Mouse (Mus musculus) stomach, embryonic 14.5 days (tissue): ENCODE measurements around the gene Srrt. TPM values are rescaled to one million over a fixed set of nuclear protein-coding genes. Genes with fewer than 3 reads are reported as not detected.

Source experiments
- ATAC-seq: fragments of 200-750 bp; cut with Nextera tagmentation; 2 replicates; pipeline ENCODE4 v1.8.0; 2017; ENCODE audit warnings: low read depth, moderate TSS enrichment; ENCODE audit not compliant: insufficient number of reproducible peaks, insufficient read depth, low FRiP score
- H3K27ac ChIP-seq: fragments of 300-500 bp; sonication (generic); 2 replicates; pipeline ENCODE4 v1.5.1; 2014; ENCODE audit warnings: mild to moderate bottlenecking, low read length, moderate library complexity, mixed read lengths
- H3K27me3 ChIP-seq: fragments of 300-500 bp; sonication (generic); 2 replicates; pipeline ENCODE4 v1.6.1; 2014; ENCODE audit warnings: low read length, control low read depth, mixed read lengths; ENCODE audit not compliant: control insufficient read depth, insufficient read depth
- H3K36me3 ChIP-seq: fragments of 300-500 bp; sonication (generic); 2 replicates; pipeline ENCODE4 v1.6.1; 2014; ENCODE audit warnings: mild to moderate bottlenecking, control low read depth, low read length, moderate library complexity, mixed read lengths; ENCODE audit not compliant: control insufficient read depth, insufficient read depth
- H3K4me1 ChIP-seq: fragments of 300-500 bp; sonication (generic); 2 replicates; pipeline ENCODE4 v1.6.1; 2014; ENCODE audit warnings: low read length, control low read depth, mixed read lengths; ENCODE audit not compliant: control insufficient read depth, insufficient read depth
- H3K4me2 ChIP-seq: fragments of 300-500 bp; sonication (generic); replicated peaks from 2 replicates; pipeline ENCODE4 v1.6.1; 2014; ENCODE audit warnings: low read depth, low read length, control low read depth
- H3K4me3 ChIP-seq: fragments of 300-500 bp; sonication (generic); 2 replicates; pipeline ENCODE4 v1.5.1; 2014; ENCODE audit warnings: low read depth, low read length, control low read depth
- H3K9ac ChIP-seq: fragments of 300-500 bp; sonication (generic); replicated peaks from 2 replicates; pipeline ENCODE4 v1.6.1; 2014; ENCODE audit warnings: low read depth, mild to moderate bottlenecking, control low read depth, low read length, moderate library complexity, mixed read lengths
- H3K9me3 ChIP-seq: fragments of 300-500 bp; sonication (generic); 2 replicates; pipeline ENCODE4 v1.6.1; 2016; ENCODE audit warnings: low read depth, low read length, control low read depth; ENCODE audit not compliant: control insufficient read depth
- WGBS: fragments of 180-500 bp; shearing (Covaris S2); extraction: QIAGEN DNeasy Blood & Tissue Kit; methylation state at CpG from one replicate; pipeline ENCODE4 v1.1.7; 2014; 5-methylcytosine and 5-hydroxymethylcytosine counted together
- polyA plus RNA-seq: library from polyadenylated mRNA; unstranded; fragments of >200 nt; fragmentation: Nextera tagmentation; extraction: Ambion mirVana; gene quantifications from 2 replicates; pipeline ENCODE4 v1.2.1, GENCODE M21; 2014

Srrt gene
- polyA plus RNA-seq, result 111 and 120 TPM in 2 replicates

DNA sequence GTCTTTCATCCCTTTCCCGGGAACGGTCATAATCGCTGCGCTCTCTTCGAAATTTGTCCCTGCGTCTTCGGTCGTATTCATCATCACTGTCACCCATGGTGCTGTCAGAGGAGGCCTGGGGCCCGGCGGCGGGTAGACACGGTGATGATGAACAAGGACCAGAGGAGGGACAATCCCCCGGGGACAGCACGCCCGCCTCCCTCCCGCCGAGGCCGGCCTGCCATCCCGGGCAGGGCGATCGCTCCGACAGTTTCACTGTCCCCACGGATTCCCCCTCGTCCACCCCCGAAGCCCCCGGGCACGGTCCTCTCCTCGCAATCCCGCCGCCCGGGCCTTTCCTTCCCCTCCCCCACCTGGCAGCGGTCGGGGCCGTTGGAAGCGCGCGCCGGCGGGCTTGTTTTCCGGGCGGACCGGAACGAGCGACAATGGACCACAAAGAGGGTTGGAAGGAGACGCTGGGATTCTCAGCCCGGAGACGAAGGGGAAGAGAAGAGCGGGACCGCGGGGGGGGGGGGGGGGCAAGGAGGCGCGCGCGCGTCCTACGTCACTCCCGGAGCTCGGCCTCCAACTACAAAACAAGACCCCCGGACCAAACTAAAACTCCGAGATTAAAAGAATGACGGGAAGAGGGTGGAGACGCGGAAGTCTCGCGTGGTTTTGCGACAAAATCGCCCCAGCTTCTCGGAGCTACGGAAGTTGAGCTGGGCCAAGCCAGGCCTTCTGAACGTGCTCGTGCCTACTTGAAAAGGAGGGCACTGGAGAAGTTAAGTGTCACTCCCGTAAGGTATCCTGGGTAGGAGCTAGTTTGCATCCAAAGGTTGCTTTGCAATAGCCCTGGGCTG, at the start of gene Srrt:
Gene Srrt (minus strand): TSS at position 604 of the 842 bp plus-strand sequence.
- Histone ChIP-seq H3K9me3 (no peaks in the 10 kb centered on the region), H3K27me3 (no peaks in the 10 kb centered on the region), H3K4me1 (peaks cover 26% of the 10 kb centered on the region), H3K4me2 (peak within 1 kb of the TSS; percentile 75), H3K27ac (peak within 1 kb of the TSS; percentile 88), H3K36me3 (peaks cover 55% of the 10 kb centered on the region), H3K4me3 (peak within 1 kb of the TSS; percentile 73), H3K9ac (peak within 1 kb of the TSS; percentile 95)
- peak; percentile 85 for ATAC-seq
- WGBS, result under 1% methylated on average over 66 of the region's 72 CpGs

DNA sequence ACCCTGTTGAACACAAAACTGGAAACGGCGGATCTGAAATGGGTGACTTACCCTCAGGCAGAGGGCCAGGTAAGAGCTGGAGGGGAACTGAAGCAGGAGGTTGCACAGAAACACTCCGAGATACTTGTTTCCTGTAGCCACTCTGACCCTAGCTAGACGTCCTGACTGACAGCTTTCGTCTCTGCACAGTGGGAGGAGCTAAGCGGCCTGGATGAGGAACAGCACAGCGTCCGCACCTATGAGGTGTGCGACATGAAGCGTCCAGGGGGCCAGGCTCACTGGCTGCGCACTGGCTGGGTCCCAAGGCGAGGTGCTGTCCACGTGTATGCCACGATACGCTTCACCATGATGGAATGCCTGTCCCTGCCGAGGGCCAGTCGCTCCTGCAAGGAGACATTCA, 46.6 kb upstream of the Srrt start:
- Histone ChIP-seq H3K4me1 (peaks cover 10% of the 10 kb centered on the region; the same call in 1 of the 2 replicates), H3K9me3 (no peaks in the 10 kb centered on the region), H3K9ac (no peak overlapping the region), H3K27ac (no peak overlapping the region), H3K4me2 (no peak overlapping the region), H3K27me3 (no peaks in the 10 kb centered on the region), H3K4me3 (no peak overlapping the region), H3K36me3 (peaks cover 49% of the 10 kb centered on the region)
- 79% methylated on average over 17 of the region's 17 CpGs for WGBS
- ATAC-seq, result no peak

DNA sequence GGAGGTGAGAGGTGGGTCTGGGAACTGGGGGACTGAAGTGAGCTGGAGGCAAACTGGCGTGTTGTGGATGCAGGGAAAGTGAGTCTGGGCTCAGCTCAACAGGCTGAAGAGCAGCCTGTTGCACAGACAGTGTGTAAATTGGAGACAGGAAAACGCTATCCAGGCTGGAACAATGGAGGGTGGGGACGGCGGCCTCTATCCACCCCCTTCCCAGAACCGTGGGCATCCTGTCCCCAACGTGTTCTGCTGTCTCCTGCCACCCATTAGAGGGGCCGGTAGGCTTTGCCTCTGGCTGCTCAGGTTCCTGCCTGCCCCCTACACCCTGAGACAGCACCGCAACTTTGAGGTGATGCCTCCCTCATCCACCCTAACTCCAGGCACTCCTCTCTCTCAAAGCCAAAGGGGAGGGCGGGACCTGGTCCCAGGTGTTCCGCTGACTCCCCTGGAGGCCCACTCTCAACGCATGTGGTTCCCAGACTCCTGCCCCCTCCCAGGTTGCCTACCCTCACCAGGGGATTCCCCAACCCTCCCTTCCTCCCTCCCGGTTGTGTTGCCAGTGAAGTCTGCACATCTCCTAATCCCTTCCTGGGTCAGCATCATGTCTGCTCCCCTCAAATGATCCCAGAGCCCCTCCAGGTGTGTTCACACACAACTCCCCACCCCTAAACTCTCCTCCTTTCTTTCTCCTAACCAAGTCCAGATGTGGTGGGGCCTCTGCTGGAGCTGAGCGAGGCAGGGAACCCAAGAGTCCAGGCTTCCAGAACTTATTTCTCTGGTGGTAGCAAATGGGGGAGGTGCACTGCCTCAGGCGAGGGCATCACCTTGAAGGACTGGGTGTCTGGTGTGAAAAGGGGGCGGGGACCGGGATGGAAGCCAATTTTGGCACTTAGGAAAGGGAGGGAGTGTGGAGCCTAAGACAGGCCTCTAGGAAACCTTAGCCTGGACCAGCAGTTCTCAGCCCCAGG, 44.8 kb upstream of the Srrt start:
- Histone ChIP-seq H3K4me3 (peak overlapping the region; percentile 89), H3K27ac (peak overlapping the region; percentile 98; the same call in 1 of the 2 replicates), H3K9me3 (no peaks in the 10 kb centered on the region), H3K4me2 (peak overlapping the region; percentile 97), H3K27me3 (no peaks in the 10 kb centered on the region), H3K4me1 (peaks cover 19% of the 10 kb centered on the region; the same call in 1 of the 2 replicates), H3K9ac (peak overlapping the region; percentile 87; the same call in 1 of the 2 replicates), H3K36me3 (peaks cover 35% of the 10 kb centered on the region)
- no peak for ATAC-seq
- 8% methylated on average over 16 of the region's 16 CpGs for WGBS

DNA sequence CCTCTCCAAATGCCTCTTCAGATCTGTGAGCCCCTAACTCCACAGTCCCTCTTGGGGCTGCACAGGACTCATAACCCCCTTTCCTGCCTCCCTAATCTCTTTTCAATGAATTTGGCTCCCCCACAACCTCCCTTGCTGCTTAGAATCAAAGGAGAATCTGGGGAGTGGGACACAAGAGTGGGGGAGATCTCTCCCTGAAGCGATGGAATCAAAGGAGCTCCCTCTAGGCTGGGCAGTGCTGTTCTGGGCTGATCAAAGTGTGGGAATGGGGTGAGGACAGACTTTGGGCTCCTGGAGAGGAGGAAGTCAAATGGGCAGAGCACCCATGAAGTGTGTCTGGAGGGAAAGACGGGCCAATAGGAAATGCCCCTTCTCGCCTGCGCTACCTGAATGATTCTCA, 43.9 kb upstream of the Srrt start:
- Histone ChIP-seq H3K27ac (peak overlapping the region; percentile 98; the same call in 1 of the 2 replicates), H3K9me3 (no peaks in the 10 kb centered on the region), H3K9ac (peak overlapping the region; percentile 87), H3K4me2 (peak overlapping the region; percentile 97), H3K27me3 (no peaks in the 10 kb centered on the region), H3K36me3 (peaks cover 28% of the 10 kb centered on the region), H3K4me3 (peak overlapping the region; percentile 89), H3K4me1 (peaks cover 26% of the 10 kb centered on the region; the same call in 1 of the 2 replicates)
- 16% methylated on average over 4 of the region's 4 CpGs for WGBS
- no peak for ATAC-seq

DNA sequence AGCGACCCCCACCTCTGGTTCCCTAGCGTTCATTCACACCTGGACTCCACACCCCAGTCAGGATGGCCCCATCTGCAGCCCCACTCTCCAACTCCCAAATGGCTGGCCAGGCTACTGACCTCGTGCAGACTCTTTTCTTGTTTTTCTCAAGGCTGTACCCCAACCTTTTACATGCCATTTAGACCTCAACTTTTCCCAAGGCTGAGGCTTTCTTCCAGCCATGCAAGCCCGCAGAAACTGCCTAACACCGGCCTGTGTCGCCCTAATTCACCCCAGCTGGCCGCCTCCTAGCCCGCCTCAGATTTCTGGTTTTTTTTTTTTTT, 43.5 kb upstream of the Srrt start:
- peaks cover 24% of the 10 kb centered on the region for H3K36me3 ChIP-seq
- H3K4me1 ChIP-seq, result peaks cover 26% of the 10 kb centered on the region; the same call in 1 of the 2 replicates
- ATAC-seq, result no peak
- H3K27ac ChIP-seq, result peak overlapping the region; percentile 98
- under 1% methylated on average over 8 of the region's 8 CpGs for WGBS
- no peaks in the 10 kb centered on the region for H3K27me3 ChIP-seq
- peak overlapping the region; percentile 97 for H3K4me2 ChIP-seq
- peak overlapping the region; percentile 89 for H3K4me3 ChIP-seq
- no peaks in the 10 kb centered on the region for H3K9me3 ChIP-seq
- H3K9ac ChIP-seq, result peak overlapping the region; percentile 87

DNA sequence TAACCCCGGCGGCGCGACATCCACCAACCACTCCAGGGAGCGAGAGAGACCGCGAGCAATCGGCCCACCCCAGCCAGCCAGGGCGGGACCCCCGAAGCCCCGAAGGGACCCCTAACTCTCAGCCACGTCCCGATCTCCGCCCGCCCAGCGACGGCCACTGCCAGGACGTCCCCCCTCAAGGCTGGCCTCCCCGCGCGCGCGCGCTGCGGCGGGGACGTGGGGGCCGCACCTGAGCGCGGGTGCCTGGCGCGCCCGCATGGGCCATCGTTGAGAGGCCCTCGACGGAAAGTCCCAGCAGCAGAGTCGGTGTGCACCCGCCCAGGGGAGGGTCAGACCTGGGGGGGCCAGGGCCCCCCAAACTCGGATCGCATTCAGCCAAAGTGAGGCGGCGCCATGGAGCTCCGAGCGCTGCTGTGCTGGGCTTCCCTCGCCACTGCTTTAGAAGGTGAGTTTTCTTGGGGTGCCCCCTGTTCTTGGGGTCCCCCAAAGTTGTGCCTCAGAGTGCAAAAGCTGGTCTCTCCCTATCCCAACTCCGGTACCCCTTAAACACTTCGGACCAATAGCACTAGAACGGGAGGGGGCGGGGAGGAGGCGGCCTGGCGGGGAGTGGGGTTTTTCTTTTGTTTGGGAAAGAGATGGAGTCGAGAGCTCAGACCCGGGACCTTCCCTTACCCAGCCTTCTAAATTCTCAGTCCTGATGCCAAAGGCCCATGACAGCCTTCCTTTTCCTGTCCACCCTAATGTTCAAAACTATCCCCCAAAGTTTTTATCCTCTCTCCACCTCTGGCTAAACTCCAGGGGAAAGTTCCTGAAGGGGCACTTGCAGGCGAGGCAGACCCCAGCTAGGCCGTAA, 43.0 kb upstream of the Srrt start:
- peak overlapping the region; percentile 98 for H3K27ac ChIP-seq
- peak; percentile 38 for ATAC-seq
- no peaks in the 10 kb centered on the region for H3K27me3 ChIP-seq
- peaks cover 18% of the 10 kb centered on the region for H3K36me3 ChIP-seq
- H3K4me2 ChIP-seq, result peak overlapping the region; percentile 97
- peak overlapping the region; percentile 89 for H3K4me3 ChIP-seq
- peak overlapping the region; percentile 87 for H3K9ac ChIP-seq
- peaks cover 26% of the 10 kb centered on the region; the same call in 1 of the 2 replicates for H3K4me1 ChIP-seq
- H3K9me3 ChIP-seq, result no peaks in the 10 kb centered on the region
- 1% methylated on average over 55 of the region's 55 CpGs for WGBS

DNA sequence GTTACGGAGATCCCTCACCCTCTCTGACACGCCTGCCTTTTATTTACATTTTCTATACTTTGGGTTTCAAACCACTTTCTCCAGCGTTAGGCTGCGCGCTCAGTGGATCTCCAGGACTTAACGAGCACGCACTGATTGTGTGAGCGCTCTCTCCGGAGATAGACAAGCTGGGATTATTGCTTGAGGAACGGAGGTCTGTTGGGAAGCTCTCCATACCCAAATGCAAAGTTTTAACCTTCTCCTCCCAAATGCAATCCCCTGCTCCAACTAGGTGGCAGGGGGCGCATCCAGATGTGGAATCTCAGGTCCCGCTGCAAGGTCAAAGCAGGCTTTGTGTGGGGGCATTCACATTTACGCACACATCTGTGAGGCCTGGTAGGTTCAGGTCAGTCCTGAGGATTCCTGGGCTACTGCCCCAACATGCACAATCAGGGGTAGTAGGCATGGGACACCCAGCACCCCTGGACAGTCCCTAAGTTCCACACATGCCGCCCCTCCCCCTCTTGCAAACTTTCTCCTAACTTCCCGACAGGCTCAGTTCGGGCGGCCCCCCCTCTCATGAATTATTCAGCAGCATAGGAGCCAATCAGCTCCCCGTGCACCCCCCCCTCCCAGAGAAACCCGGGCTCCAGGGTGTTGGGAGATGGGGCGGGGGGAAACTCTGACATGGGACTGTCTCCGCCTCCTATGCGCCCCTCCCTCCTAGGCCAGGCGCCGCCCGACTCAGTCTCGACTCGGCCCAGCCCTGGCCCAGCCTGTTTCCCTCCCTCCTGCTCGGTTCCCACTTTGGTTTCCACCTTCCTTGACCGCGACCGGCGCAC, 42.1 kb upstream of the Srrt start, which contains the start of gene Ephb4:
Gene Ephb4 (plus strand): TSS at position 726 of the 821 bp plus-strand sequence.
- Histone ChIP-seq H3K27me3 (no peaks in the 10 kb centered on the region), H3K36me3 (peaks cover 11% of the 10 kb centered on the region), H3K4me3 (peak within 1 kb of the TSS; percentile 89), H3K9ac (peak within 1 kb of the TSS; percentile 87), H3K9me3 (no peaks in the 10 kb centered on the region), H3K27ac (peak within 1 kb of the TSS; percentile 98), H3K4me1 (peaks cover 26% of the 10 kb centered on the region; the same call in 1 of the 2 replicates), H3K4me2 (peak within 1 kb of the TSS; percentile 97)
- ATAC-seq, result peak; percentile 96
- under 1% methylated on average over 32 of the region's 32 CpGs for WGBS
